ENCODE assay signal across 10 mouse cellular contexts in the genomic region with DNA sequence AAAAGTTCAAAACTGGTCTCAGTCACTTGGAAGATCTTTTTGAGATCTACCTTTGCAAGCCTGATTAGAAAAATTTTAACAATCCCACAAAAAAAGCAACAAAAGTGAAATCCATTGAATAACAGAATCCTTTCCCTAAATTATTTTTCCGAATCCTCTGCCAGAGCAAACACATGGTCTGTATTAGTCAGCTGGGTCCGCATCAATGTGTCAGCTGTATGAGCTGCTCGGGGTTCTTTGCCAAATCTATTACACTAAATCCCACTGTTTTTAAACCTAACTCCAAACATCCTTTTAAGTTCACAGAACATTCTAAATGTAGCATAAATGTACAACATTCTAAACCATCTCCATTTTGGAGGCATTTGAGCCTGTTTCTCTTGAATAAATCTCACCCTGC.
DNase-seq lines count a peak whose midpoint lies in the region; ATAC-seq lines count a peak whose summit lies in the region.
"Had no signal": no experiment of that assay in that cellular context is flagged by ENCODE, and none has a peak within 500 bp of the region (broad histone marks: within the 10 kb centered on the region; RNA-seq: fewer than 3 reads in every experiment).

No protein-coding gene starts in this region.

- H3K4me3 ChIP-seq in heart, embryonic 11.5 days (ENCODE audit: low read depth, low read length), result no peak overlapping the region
- H3K4me3 ChIP-seq: hindbrain, embryonic 13.5 days; megakaryocyte, embryonic 14.5 days; myocyte had no signal

- no peaks in the 10 kb centered on the region for H3K36me3 ChIP-seq in heart, embryonic 11.5 days (ENCODE audit: control insufficient read depth, insufficient read depth, low read length)
- H3K36me3 ChIP-seq: hindbrain, embryonic 13.5 days had no signal

- H3K9me3 ChIP-seq in heart, embryonic 11.5 days (replicated peaks; ENCODE audit: control insufficient read depth, low read length), result no peaks in the 10 kb centered on the region
- H3K9me3 ChIP-seq: hindbrain, embryonic 13.5 days had no signal

- no peaks in the 10 kb centered on the region for H3K27me3 ChIP-seq in heart, embryonic 11.5 days (ENCODE audit: control insufficient read depth, insufficient read depth, low read length)
- H3K27me3 ChIP-seq: hindbrain, embryonic 13.5 days; megakaryocyte, embryonic 14.5 days had no signal

- no peak overlapping the region for H3K4me2 ChIP-seq in heart, embryonic 11.5 days
- H3K4me2 ChIP-seq: hindbrain, embryonic 13.5 days had no signal

- H3K4me1 ChIP-seq in heart, embryonic 11.5 days (ENCODE audit: control insufficient read depth, insufficient read depth, low read length), result no peaks in the 10 kb centered on the region
- H3K4me1 ChIP-seq: hindbrain, embryonic 13.5 days; megakaryocyte, embryonic 14.5 days had no signal

- ATAC-seq in heart, embryonic 11.5 days (replicated peaks; ENCODE audit: insufficient number of reproducible peaks, low FRiP score, low TSS enrichment), result no peak

- 76% methylated on average over 3 of the region's 3 CpGs for whole genome bisulfite sequencing in heart, embryonic 11.5 days (ENCODE audit: insufficient replicate concordance)

- no peak overlapping the region for H3K27ac ChIP-seq in heart, embryonic 11.5 days (ENCODE audit: low read depth, low read length)
- H3K27ac ChIP-seq: hindbrain, embryonic 13.5 days had no signal

- peak; percentile 19 to 54 for DNase-seq in heart, adult 9 months (ENCODE audit: low spot score in 2 of 2)
- DNase-seq in right cerebral cortex, adult 18-20 months, result peak; percentile 1
- no peak for DNase-seq in right cerebral cortex, postnatal 25 days
- peak; percentile 2 to 3 for DNase-seq in gastrocnemius, adult 8-10 months (ENCODE audit: low spot score in 2 of 2)
- peak; percentile 5 for DNase-seq in telencephalon, adult 2 months (ENCODE audit: low read depth, low spot score)
- DNase-seq in B cell, adult 2 months, result no peak

- no peak overlapping the region for H3K9ac ChIP-seq in heart, embryonic 11.5 days (ENCODE audit: low read depth, low read length)
- H3K9ac ChIP-seq: hindbrain, embryonic 13.5 days had no signal

Comparison
In these comparisons a context has a peak if more than half of its experiments do, and no peak if none do; other contexts are left out.
1. DNase-seq: peak in heart, adult 9 months (2 of 2), right cerebral cortex, adult 18-20 months (single experiment), gastrocnemius, adult 8-10 months (2 of 2) and telencephalon, adult 2 months (single experiment); none in right cerebral cortex, postnatal 25 days (single experiment) and B cell, adult 2 months (0 of 2).